Mouse (Mus musculus) retina, postnatal 7 days (tissue): ENCODE measurements around the gene Orm3.

ENCODE experiments used
- DNase-seq: peaks from one replicate; pipeline ENCODE4 v3.0.0-alpha.2; 2012; ENCODE audit warnings: low read depth, low spot score

Gene Orm3

DNA sequence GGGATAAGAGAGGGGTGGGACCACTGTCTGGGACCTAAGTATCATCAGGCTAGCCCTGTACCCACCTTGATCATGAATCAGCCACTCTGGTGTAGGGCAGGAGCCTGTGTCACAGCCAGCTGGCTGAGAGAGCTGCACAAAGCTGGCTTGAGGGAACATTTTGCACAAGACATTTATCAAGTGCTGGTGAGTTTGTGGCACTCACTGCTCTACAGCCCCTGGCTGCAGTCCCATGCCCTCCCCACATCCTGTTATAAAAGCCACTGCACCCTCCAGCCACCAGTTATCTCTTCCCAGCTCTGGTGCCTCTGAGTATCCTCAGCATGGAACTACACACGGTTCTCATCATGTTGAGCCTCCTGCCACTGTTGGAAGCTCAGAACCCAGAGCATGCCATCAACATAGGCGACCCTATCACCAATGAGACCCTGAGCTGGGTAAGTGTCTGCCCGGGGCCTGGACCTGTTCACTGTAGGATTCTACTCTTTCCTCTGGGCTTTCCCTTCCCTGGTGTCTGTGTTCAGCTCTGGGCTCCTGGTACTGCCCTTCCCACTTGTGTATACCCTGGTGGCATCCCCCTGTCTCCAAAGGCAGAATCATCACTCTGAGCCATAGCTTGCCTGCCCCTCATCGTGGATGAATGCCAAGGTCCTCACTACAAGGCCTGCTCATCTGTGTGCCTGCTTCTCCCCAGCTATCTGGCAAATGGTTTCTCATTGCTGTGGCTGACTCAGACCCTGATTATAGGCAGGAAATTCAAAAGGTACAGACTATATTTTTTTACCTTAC is at the start of gene Orm3:
Orm3 (plus strand) TSS at position 286 of the 789 bp plus-strand sequence.
- no peak for DNase-seq

DNA sequence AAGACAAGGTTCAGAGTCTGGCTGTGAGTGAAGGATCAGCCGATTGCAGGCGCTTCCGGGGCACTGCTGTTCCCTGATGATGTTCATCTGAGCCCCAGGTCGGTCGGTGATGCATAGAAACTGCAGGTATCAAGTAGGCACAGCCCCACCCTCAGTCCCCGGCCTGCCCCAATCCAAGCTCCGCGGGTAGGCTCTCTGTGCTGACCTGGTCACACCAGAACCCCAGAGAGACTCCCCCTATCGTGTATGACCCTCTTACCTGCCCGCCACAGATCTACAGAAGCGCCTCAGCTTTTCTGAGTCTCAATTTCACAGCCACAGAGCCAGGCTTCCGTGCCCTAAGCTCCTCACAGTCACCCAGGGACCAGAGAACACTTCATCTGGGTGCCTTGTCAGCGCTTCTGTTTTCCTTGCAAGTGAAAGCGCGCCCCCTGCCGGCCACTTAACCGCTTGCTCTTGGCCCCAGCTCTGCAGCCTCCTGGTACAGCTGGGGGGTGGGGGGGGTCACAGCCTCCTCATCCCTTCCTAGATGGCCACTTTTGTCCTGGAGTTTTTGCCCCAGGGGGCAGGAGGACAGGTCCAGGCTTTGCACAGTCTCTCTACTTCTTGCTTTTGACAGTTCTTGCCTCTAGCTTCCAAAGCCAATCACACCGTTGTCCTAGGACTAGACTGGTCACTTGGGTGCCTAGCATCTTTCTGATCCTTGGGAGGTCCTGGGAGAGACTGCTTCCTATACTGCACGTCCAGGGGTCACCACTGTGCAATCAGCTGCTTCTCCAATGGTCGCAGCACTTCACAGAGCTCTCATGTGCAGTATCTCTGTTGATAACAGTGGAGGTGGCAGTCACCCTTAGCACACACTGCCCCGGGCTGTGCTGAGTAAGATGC is 48.5 kb upstream of the Orm3 start:
- DNase-seq = peak; percentile 79

- no peak for DNase-seq
Measured at GRCm38 (mm10) chr4:63308316-63308715, 47.6 kb upstream of the Orm3 start.

- DNase-seq = no peak
Measured at GRCm38 (mm10) chr4:63310247-63310855, 45.6 kb upstream of the Orm3 start.

DNA sequence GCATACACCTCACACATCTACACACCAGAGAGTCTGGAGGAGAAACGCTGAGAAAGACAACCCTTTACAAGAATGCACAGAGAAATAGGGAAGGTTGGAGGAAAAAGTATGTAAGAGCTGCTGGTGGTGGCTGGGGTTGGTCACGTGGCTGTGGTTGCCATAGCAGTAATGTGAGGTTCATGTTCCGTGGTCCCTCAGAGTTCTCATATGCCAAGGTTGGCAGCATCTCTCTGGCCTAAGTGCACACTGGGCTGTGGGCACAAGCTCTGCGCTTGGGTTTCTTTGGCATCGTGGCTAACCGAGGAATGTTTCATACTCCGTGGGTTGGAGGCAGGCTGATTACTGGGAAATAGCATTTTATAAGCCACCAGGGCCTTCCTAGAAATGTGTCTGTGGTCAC is 44.5 kb upstream of the Orm3 start:
- DNase-seq = no peak

DNA sequence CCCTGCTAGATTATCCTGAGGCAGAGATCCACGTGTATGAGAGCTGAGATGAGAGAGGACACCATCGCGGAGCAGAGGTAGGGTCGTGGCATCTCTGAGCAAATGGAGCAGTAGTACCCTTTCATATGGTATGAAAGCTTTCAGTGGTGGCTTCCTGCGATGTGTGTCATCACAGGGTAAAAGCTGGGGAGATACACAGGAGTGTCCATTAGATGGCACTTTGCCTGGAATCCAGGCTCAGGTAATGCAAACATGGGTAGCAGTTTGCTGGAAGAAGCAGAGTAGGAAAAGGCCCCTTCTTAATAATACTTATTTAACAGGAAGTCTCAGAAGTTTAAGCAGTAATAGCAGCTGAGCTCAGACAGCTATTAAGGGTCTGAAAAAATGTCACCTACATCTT is 41.9 kb upstream of the Orm3 start:
- DNase-seq = no peak

- no peak for DNase-seq
Measured at GRCm38 (mm10) chr4:63316076-63316746, 39.8 kb upstream of the Orm3 start.

DNA sequence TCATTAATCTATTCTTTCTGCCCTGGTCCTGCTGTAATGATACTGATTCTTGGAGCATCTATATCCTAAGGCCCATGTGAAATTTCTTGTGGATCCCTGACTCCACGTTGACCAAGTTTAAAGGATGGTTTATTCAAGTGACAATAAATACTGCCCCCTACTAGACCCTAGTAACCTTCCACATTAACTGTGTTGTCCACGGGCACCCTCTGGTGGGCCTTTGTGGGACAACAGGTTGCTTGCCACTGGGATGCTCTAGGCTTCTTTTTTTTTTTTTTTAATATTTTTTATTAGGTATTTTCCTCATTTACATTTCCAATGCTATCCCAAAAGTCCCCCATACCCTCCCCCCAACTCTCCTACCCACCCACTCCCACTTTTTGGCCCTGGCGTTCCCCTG is 36.4 kb upstream of the Orm3 start:
- DNase-seq = peak; percentile 33

DNA sequence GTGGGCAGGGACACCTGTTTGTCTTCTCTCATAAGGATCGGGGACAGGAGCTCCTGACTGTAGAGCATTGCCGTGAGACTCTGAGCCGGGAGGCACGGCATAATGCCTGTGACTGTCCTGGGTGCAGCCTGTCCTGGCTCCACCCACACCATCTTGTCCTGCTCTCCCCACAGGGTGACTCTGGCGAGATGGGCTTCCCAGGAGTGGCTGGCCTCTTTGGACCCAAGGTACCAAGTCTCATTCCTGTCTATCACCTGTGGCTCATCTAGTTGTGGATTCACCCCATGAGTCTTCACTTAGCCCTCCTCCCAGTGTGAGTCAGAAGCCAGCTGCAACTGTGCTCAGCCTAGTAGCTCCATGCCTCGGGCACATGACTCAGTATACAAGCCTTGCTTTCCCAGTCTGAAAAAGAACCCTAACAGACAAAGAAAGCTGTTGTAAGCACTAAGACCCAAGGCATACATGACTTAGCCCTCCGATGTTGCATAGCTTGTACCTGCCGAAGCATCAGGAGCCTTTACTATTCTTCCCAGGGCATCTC is 32.6 kb upstream of the Orm3 start:
- DNase-seq = no peak

DNA sequence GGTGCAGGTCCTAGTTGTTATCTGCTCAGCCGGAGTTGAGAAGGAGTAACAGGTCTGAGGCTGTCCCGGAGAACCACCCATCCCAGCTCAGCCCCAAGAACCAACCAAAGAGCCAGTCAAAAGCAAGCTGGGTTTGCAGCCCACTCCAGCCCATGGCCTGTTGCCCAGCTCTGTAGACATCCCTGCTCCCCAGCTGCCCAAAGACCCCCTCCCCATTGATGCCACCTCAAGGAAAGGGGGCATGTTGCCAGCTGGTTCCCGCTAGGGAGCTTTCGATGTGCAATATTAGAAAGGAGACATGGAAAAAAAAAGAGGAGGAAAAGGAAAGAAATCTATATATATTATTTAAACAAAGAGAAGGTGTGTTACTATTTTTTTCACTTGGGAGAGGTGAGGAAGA is 22.6 kb upstream of the Orm3 start:
- DNase-seq = no peak

GRCm38 (mm10) chr4:63338414-63339076 is 17.4 kb upstream of the Orm3 start:
- no peak for DNase-seq

- no peak for DNase-seq
Measured at GRCm38 (mm10) chr4:63342491-63342890, 13.5 kb upstream of the Orm3 start.

DNA sequence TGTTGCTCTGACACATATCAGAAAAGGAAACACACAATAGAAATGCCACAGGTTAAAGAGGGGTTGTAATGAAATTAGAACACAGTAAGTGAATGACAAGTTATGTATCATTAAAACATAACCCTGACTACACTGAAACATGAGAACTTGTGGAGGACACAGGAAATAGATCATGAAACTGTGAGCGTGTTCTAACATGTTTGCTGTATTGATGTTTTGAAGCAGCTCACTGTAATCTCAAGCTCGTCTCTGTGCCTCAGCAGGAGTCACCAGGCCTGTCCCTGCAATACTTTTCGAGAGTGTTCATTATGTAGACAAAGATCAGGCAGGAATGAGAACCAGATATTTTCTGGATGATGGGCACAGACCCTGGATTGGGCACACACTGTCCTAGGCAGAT is 12.4 kb upstream of the Orm3 start:
- DNase-seq = no peak

DNA sequence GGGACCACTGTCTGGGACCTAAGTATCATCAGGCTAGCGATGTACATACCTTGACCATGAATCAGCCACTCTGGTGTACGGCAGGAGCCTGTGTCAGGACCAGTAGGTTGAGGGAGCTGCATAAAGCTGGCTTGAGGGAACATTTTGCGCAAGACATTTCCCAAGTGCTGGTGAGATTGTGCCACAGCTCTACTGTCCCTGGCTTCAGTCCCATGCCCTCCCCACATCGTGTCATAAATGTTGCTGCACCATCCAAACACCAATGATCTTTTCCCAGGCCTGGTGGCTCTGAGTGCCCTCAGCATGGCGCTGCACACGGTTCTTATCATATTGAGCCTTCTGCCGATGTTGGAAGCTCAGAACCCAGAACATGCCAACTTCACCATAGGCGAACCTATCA is 11.7 kb upstream of the Orm3 start, which contains the start of gene Orm1:
Orm1 (plus strand) TSS at position 266 of the 400 bp plus-strand sequence.
- DNase-seq = no peak

- no peak for DNase-seq
Measured at GRCm38 (mm10) chr4:63345261-63345660, 10.7 kb upstream of the Orm3 start.

GRCm38 (mm10) chr4:63346659-63347058 is 9.3 kb upstream of the Orm3 start:
- DNase-seq = no peak

DNA sequence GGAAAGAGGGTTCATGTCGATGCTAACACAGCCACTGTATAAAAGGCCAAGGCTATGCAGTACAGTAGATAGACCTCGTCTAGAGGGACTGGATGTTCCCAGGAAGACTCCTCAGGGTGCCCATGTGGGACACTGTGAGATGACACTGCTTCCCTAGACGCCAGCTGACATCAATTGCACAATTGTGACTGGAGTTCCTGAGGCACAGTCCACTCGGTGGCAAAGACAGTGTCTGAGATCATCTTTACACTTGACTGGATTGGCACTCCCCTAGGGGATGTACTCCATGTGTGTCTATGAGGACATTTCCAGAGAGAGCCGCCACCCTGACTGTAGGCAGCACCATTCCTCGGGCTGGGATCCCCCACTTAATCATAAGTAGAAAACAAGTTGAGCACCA is 7.4 kb upstream of the Orm3 start:
- no peak for DNase-seq

- DNase-seq = no peak
Measured at GRCm38 (mm10) chr4:63356981-63357570, 1.1 kb downstream of the Orm3 start.

DNA sequence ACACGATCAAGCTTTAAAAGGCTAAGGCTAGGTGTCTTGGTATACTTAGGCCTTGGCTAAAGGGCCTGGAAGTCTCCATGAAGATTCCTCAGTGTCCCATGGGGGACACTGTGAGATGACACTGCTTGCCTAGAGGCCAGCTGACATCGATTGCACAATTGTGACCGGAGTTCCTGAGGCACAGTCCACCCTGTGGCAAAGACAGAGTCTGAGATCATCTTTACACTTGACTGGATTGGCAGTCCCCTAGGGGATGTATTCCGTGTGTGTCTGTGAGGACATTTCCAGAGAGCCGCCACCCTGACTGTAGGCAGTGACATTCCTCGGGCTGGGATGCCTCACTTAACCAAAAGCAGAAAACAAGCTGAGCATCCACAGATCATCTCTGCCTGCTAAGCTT is 3.9 kb downstream of the Orm3 start:
- no peak for DNase-seq

DNA sequence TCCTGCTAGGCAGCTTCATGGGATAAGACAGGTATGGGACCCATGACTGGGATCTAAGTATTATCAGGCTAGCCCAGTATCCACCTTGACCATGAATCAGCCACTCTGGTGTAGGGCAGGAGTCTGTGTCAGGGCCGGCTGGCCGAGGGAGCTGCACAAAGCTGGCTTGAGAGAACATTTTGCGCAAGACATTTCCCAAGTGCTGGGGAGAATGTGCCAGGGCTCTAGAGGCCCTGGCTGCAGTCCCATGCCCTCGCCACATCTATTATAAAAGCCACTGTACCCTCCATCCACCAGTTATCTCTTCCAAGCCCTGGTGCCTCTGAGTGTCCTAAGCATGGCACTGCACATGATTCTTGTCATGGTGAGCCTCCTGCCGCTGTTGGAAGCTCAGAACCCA is 6.2 kb downstream of the Orm3 start, which contains the start of gene Orm2:
Orm2 (plus strand) TSS at position 300 of the 400 bp plus-strand sequence.
- no peak for DNase-seq
